Mouse (Mus musculus): ENCODE results near the gene Ifng.

Gene Ifng

GRCm38 (mm10) chr10:118479244-118479643, 38.4 kb downstream of the Ifng start:
- DNase-seq (ENCODE audit: low read depth, low spot score): no peak

DNA sequence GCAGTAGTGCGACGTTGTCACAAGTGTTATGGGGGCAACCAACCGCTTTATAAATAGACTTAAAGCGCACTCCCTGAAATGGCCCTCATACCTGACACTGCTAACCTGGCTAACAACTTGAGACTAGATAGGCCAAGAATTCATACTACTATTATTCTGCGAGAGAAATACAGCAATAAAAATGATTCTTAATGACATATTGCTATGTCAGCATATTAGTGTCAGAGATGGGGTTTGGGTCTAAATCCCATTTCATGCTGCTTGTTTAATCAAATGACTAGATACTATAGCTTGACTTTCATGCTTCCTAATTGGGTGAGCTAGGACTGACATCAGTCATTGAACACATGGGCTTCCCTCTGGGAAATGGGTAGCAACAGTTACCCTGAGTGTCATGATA, 39.3 kb downstream of the Ifng start:
- DNase-seq (ENCODE audit: low read depth, low spot score): no peak

GRCm38 (mm10) chr10:118480793-118481192, 39.9 kb downstream of the Ifng start:
- DNase-seq (ENCODE audit: low read depth, low spot score): no peak

- no peak for DNase-seq (ENCODE audit: low read depth, low spot score)
These were observed 53.3 kb downstream of the Ifng start for GRCm38 (mm10) chr10:118494109-118494508.

- DNase-seq (ENCODE audit: low read depth, low spot score): no peak
These were observed 54.5 kb downstream of the Ifng start for GRCm38 (mm10) chr10:118495362-118495761.

Data from WW6 (cell line).